13 mouse cellular contexts compared by ENCODE assay signal in genomic region chr1:194019282-194019681, GRCm38 (mm10).
DNase-seq lines count a peak whose midpoint lies in the region; ATAC-seq and TF ChIP-seq lines count a peak whose summit lies in the region.
"Had no signal": no experiment of that assay in that cellular context is flagged by ENCODE, and none has a peak within 500 bp of the region (broad histone marks: within the 10 kb centered on the region; RNA-seq: fewer than 3 reads in every experiment).

No protein-coding gene starts in this region.

- H3K27me3 ChIP-seq in hindbrain, embryonic 15.5 days: no peaks in the 10 kb centered on the region
- no peaks in the 10 kb centered on the region for H3K27me3 ChIP-seq in hindbrain, embryonic 10.5 days (ENCODE audit: insufficient read depth, poor library complexity, severe bottlenecking)
- no peaks in the 10 kb centered on the region for H3K27me3 ChIP-seq in intestine, postnatal 0 days (replicated peaks; ENCODE audit: control insufficient read depth, insufficient read depth, low read length)
- H3K27me3 ChIP-seq: embryonic facial prominence, embryonic 15.5 days; intestine, embryonic 15.5 days; limb, embryonic 15.5 days had no signal

- ATAC-seq in hindbrain, embryonic 15.5 days (ENCODE audit: low FRiP score, low read depth): peak; percentile 81
- no peak for ATAC-seq in intestine, postnatal 0 days
- ATAC-seq: intestine, embryonic 15.5 days had no signal

- H3K27ac ChIP-seq in hindbrain, embryonic 15.5 days (replicated peaks): no peak overlapping the region
- no peak overlapping the region for H3K27ac ChIP-seq in hindbrain, embryonic 10.5 days
- H3K27ac ChIP-seq in intestine, postnatal 0 days (ENCODE audit: low read depth, low read length): no peak overlapping the region
- H3K27ac ChIP-seq: embryonic facial prominence, embryonic 15.5 days; intestine, embryonic 15.5 days; limb, embryonic 15.5 days had no signal

- H3K36me3 ChIP-seq in hindbrain, embryonic 15.5 days: no peaks in the 10 kb centered on the region
- no peaks in the 10 kb centered on the region for H3K36me3 ChIP-seq in hindbrain, embryonic 10.5 days
- H3K36me3 ChIP-seq in intestine, postnatal 0 days (ENCODE audit: control insufficient read depth, insufficient read depth): no peaks in the 10 kb centered on the region
- H3K36me3 ChIP-seq: embryonic facial prominence, embryonic 15.5 days; intestine, embryonic 15.5 days; limb, embryonic 15.5 days had no signal

- no peaks in the 10 kb centered on the region for H3K4me1 ChIP-seq in hindbrain, embryonic 15.5 days (replicated peaks)
- no peaks in the 10 kb centered on the region for H3K4me1 ChIP-seq in hindbrain, embryonic 10.5 days (replicated peaks)
- no peaks in the 10 kb centered on the region for H3K4me1 ChIP-seq in intestine, postnatal 0 days (replicated peaks; ENCODE audit: control insufficient read depth, insufficient read depth, low read length)
- H3K4me1 ChIP-seq: embryonic facial prominence, embryonic 15.5 days; intestine, embryonic 15.5 days; limb, embryonic 15.5 days had no signal

- H3K9ac ChIP-seq in hindbrain, embryonic 15.5 days: no peak overlapping the region
- no peak overlapping the region for H3K9ac ChIP-seq in intestine, postnatal 0 days (ENCODE audit: low read depth, low read length)
- H3K9ac ChIP-seq: embryonic facial prominence, embryonic 15.5 days; intestine, embryonic 15.5 days; limb, embryonic 15.5 days had no signal

- no peak overlapping the region for H3K4me2 ChIP-seq in hindbrain, embryonic 15.5 days
- H3K4me2 ChIP-seq in intestine, postnatal 0 days (replicated peaks; ENCODE audit: low read depth): no peak overlapping the region
- H3K4me2 ChIP-seq: embryonic facial prominence, embryonic 15.5 days; intestine, embryonic 15.5 days; limb, embryonic 15.5 days had no signal

- TF ChIP-seq CTCF in intestine, postnatal 0 days (IDR thresholded peaks at IDR 0.05; ENCODE audit: low read depth): no peak

- no peak for DNase-seq in hindbrain, embryonic 10.5 days (ENCODE audit: low spot score)
- peak; percentile 89 to 95 for DNase-seq in cerebellum, postnatal 14 days
- DNase-seq in layer of hippocampus, adult 9-10 months (ENCODE audit: low spot score): peak; percentile 63
- peak; percentile 38 to 47 for DNase-seq in right cerebral cortex, adult 2 months (ENCODE audit: low spot score in 2 of 2)
- no peak for DNase-seq in adrenal gland, postnatal 14 days
- DNase-seq in adrenal gland, adult 18-20 months (ENCODE audit: low spot score in 2 of 2): no peak
- DNase-seq: lung, postnatal 4 days; thymus, adult 2 months had no signal

- no peaks in the 10 kb centered on the region for H3K9me3 ChIP-seq in hindbrain, embryonic 15.5 days
- H3K9me3 ChIP-seq in hindbrain, embryonic 10.5 days: no peaks in the 10 kb centered on the region
- no peaks in the 10 kb centered on the region for H3K9me3 ChIP-seq in intestine, postnatal 0 days (ENCODE audit: control insufficient read depth)
- H3K9me3 ChIP-seq: embryonic facial prominence, embryonic 15.5 days; intestine, embryonic 15.5 days; limb, embryonic 15.5 days had no signal

- H3K4me3 ChIP-seq in hindbrain, embryonic 15.5 days: no peak overlapping the region
- no peak overlapping the region for H3K4me3 ChIP-seq in hindbrain, embryonic 10.5 days
- H3K4me3 ChIP-seq in intestine, postnatal 0 days (ENCODE audit: low read depth, low read length): no peak overlapping the region
- H3K4me3 ChIP-seq: embryonic facial prominence, embryonic 15.5 days; intestine, embryonic 15.5 days; limb, embryonic 15.5 days had no signal

Comparison
In these comparisons a context has a peak if more than half of its experiments do, and no peak if none do; other contexts are left out.
1. DNase-seq: peak in cerebellum, postnatal 14 days (2 of 2), layer of hippocampus, adult 9-10 months (single experiment) and right cerebral cortex, adult 2 months (2 of 2); none in hindbrain, embryonic 10.5 days (single experiment), adrenal gland, postnatal 14 days (single experiment) and adrenal gland, adult 18-20 months (0 of 2).